Mouse (Mus musculus) heart, adult 2 months (tissue): ENCODE results near the gene Zfp987.
"Not testable (repeated sequence)": the region's sequence is repeated elsewhere in the genome, so short reads cannot be mapped to it uniquely, and the experiment has no call there.

ENCODE experiments used
- CTCF ChIP-seq: fragments of 200-600 bp; IDR thresholded peaks from 2 replicates; pipeline ENCODE4 v1.8.1; 2022; ENCODE audit warnings: antibody characterized with exemption, mild to moderate bottlenecking, moderate library complexity
- EP300 ChIP-seq: fragments of 200-500 bp; IDR thresholded peaks from 2 replicates; pipeline ENCODE4 v1.6.1; 2011; ENCODE audit warnings: low read depth, low read length, control low read depth; ENCODE audit not compliant: insufficient read depth

DNA sequence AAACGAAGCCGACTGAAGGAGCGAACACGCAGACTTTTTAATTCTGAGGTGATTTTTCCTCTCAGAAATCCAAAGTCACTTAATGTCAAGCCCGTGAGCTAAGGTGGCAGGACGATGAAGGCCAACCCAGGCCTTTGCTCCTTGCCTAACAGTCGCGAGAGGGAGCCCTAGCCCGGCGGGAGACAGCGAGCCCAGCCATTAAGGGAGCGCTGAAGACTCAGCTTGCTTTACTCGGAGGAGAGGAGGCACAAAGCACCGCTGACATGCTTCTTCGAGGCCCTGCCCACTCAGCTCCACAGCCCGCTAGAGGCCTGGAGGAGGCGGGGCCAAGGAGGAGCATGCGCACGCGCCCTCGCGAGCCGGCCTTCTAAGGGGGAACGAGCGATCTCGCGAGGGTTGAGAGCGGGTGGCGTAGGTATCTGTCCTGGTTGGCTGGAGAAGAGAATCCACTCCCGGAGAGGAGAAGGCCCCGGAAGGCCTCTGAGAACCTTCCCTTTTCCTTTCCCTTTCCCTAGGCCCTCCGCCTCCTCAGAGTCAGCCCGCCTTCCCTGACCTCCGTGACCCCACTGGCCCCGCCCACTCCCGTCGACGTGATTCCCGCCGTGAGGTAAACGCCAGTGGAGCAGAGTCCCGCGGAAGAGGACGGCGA lies 30.0 kb upstream of the Zfp987 start:
- TF ChIP-seq CTCF, EP300: not testable (repeated sequence)
